In the genomic region with DNA sequence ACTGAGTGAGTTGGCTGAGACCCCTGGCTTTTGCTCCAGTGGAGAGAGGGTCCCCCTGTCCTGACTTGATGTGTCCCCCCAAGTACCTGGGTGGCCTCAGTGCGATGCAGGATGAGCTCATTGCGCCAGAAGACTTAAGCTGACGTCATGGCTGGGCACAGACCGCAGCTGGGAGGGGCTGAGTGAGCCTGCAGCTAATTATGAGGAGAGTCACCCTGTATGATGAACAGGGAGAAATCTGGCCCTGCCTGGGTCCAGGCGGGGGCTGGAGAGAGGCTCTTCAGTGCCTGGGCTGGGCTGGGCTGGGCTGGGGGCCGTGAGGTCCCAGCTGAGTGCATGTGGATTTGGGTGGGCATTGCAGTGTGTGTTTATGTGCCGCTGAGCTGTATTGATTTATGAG, we compare ENCODE assay signal across 11 mouse cellular contexts. TPM values are rescaled to one million over a fixed set of nuclear protein-coding genes. Genes with fewer than 3 reads are reported as not detected.
DNase-seq lines count a peak whose midpoint lies in the region; ATAC-seq and TF ChIP-seq lines count a peak whose summit lies in the region.
"Had no signal": no experiment of that assay in that cellular context is flagged by ENCODE, and none has a peak within 500 bp of the region (broad histone marks: within the 10 kb centered on the region; RNA-seq: fewer than 3 reads in every experiment).

No protein-coding gene starts in this region.

- intact Hi-C loops in heart, adult 2 months (cut with DNase I), result no loop called here

- H3K36me3 ChIP-seq in heart, adult 2 months (ENCODE audit: control insufficient read depth, insufficient read depth, low read length), result no peaks in the 10 kb centered on the region
- H3K36me3 ChIP-seq in heart, embryonic 12.5 days, result no peaks in the 10 kb centered on the region
- H3K36me3 ChIP-seq in E14TG2a.4 (ENCODE audit: insufficient read depth, low read length), result no peaks in the 10 kb centered on the region
- no peaks in the 10 kb centered on the region for H3K36me3 ChIP-seq in limb, embryonic 14.5 days (ENCODE audit: control insufficient read depth, insufficient read depth, low read length)
- no peaks in the 10 kb centered on the region for H3K36me3 ChIP-seq in midbrain, embryonic 15.5 days (replicated peaks)
- H3K36me3 ChIP-seq: embryonic facial prominence, embryonic 10.5 days had no signal

- no peak overlapping the region for H3K27ac ChIP-seq in heart, adult 2 months
- no peak overlapping the region for H3K27ac ChIP-seq in heart, embryonic 12.5 days (ENCODE audit: poor library complexity, severe bottlenecking)
- H3K27ac ChIP-seq in limb, embryonic 14.5 days (replicated peaks; ENCODE audit: low read depth, low read length), result no peak overlapping the region
- no peak overlapping the region for H3K27ac ChIP-seq in midbrain, embryonic 15.5 days
- H3K27ac ChIP-seq: embryonic facial prominence, embryonic 10.5 days; kidney, postnatal 0 days had no signal

- H3K4me2 ChIP-seq in heart, embryonic 12.5 days, result no peak overlapping the region
- no peak overlapping the region for H3K4me2 ChIP-seq in limb, embryonic 14.5 days (replicated peaks; ENCODE audit: low read depth, low read length, severe bottlenecking)
- no peak overlapping the region for H3K4me2 ChIP-seq in midbrain, embryonic 15.5 days

- H3K4me1 ChIP-seq in heart, adult 2 months (ENCODE audit: control insufficient read depth, insufficient read depth, low read length), result no peaks in the 10 kb centered on the region
- peaks cover 33% of the 10 kb centered on the region for H3K4me1 ChIP-seq in heart, embryonic 12.5 days (replicated peaks)
- H3K4me1 ChIP-seq in E14TG2a.4 (replicated peaks; ENCODE audit: low read depth, low read length), result peaks cover 78% of the 10 kb centered on the region
- H3K4me1 ChIP-seq in limb, embryonic 14.5 days (ENCODE audit: control insufficient read depth, insufficient read depth, low read length), result peaks cover 21% of the 10 kb centered on the region
- H3K4me1 ChIP-seq in midbrain, embryonic 15.5 days, result peaks cover 20% of the 10 kb centered on the region

- no peaks in the 10 kb centered on the region for H3K9me3 ChIP-seq in heart, embryonic 12.5 days (replicated peaks)
- H3K9me3 ChIP-seq in E14TG2a.4 (ENCODE audit: low read length), result no peaks in the 10 kb centered on the region; the same call in 1 of the 2 replicates
- H3K9me3 ChIP-seq in limb, embryonic 14.5 days (ENCODE audit: control insufficient read depth, low read length), result no peaks in the 10 kb centered on the region
- H3K9me3 ChIP-seq in midbrain, embryonic 15.5 days, result no peaks in the 10 kb centered on the region
- H3K9me3 ChIP-seq: embryonic facial prominence, embryonic 10.5 days had no signal

- no peak for TF ChIP-seq CTCF in heart, adult 2 months (IDR thresholded peaks at IDR 0.05)
- TF ChIP-seq CTCF in E14TG2a.4 (conservative IDR thresholded peaks at IDR 0.05; ENCODE audit: low read length), result no peak

- no peaks in the 10 kb centered on the region for H3K79me2 ChIP-seq in heart, adult 2 months (replicated peaks; ENCODE audit: control insufficient read depth, insufficient read depth, low read length)

- TF ChIP-seq POLR2A in heart, adult 2 months (IDR thresholded peaks at IDR 0.05; ENCODE audit: insufficient read depth, low read depth, low read length), result no peak
- TF ChIP-seq POLR2A in limb, embryonic 14.5 days (IDR thresholded peaks at IDR 0.05; ENCODE audit: borderline replicate concordance, extremely low read depth, insufficient read depth, insufficient read length), result no peak

- no peak for TF ChIP-seq EP300 in heart, adult 2 months (IDR thresholded peaks at IDR 0.05; ENCODE audit: insufficient read depth, low read depth, low read length)

- H3K27me3 ChIP-seq in heart, adult 2 months (ENCODE audit: control insufficient read depth, insufficient read depth, low read length), result no peaks in the 10 kb centered on the region
- H3K27me3 ChIP-seq in heart, embryonic 12.5 days (replicated peaks), result no peaks in the 10 kb centered on the region
- peaks cover 6% of the 10 kb centered on the region; the same call in 1 of the 2 replicates for H3K27me3 ChIP-seq in E14TG2a.4 (ENCODE audit: insufficient read depth, low read length)
- no peaks in the 10 kb centered on the region for H3K27me3 ChIP-seq in limb, embryonic 14.5 days (ENCODE audit: control insufficient read depth, insufficient read depth, low read length)
- no peaks in the 10 kb centered on the region; the same call in 1 of the 2 replicates for H3K27me3 ChIP-seq in midbrain, embryonic 15.5 days (replicated peaks)

- H3K9ac ChIP-seq in heart, adult 2 months (ENCODE audit: low read depth, low read length), result no peak overlapping the region
- H3K9ac ChIP-seq in heart, embryonic 12.5 days, result no peak overlapping the region
- no peak overlapping the region for H3K9ac ChIP-seq in limb, embryonic 14.5 days (ENCODE audit: low read depth, low read length, severe bottlenecking)
- no peak overlapping the region for H3K9ac ChIP-seq in midbrain, embryonic 15.5 days

- peak; percentile 74 to 76 for DNase-seq in heart, adult 2 months
- DNase-seq in 3134 (ENCODE audit: extremely low read depth, insufficient read length, low spot score), result peak; percentile 66
- DNase-seq in limb, embryonic 14.5 days (ENCODE audit: low spot score), result no peak
- DNase-seq: cerebellum, adult 8-10 months; right cerebral cortex, adult 18-20 months had no signal

- 54% methylated on average over 7 of the region's 7 CpGs for whole genome bisulfite sequencing in heart, adult 2 months
- 62% methylated on average over 7 of the region's 7 CpGs for WGBS in heart, embryonic 12.5 days
- WGBS in limb, embryonic 14.5 days, result 38% methylated on average over 7 of the region's 7 CpGs
- 71% methylated on average over 7 of the region's 7 CpGs for WGBS in midbrain, embryonic 15.5 days

- no peak overlapping the region for H3K4me3 ChIP-seq in heart, adult 2 months
- H3K4me3 ChIP-seq in heart, embryonic 12.5 days, result no peak overlapping the region
- 0 out of 2 replicates have a peak overlapping the region, but pooled peaks have one; percentile 7 for H3K4me3 ChIP-seq in E14TG2a.4 (replicated peaks; ENCODE audit: low read length)
- no peak overlapping the region for H3K4me3 ChIP-seq in limb, embryonic 14.5 days (replicated peaks; ENCODE audit: low read length)
- H3K4me3 ChIP-seq in midbrain, embryonic 15.5 days, result no peak overlapping the region
- H3K4me3 ChIP-seq: embryonic facial prominence, embryonic 10.5 days had no signal

- ATAC-seq in heart, embryonic 12.5 days (ENCODE audit: insufficient number of reproducible peaks, low FRiP score), result no peak
- ATAC-seq in limb, embryonic 14.5 days (ENCODE audit: low FRiP score, low read depth), result 0 out of 2 replicates have a peak, but pooled peaks have one; percentile 10
- no peak for ATAC-seq in erythroid progenitor cell, adult 5-6 weeks (replicated peaks; ENCODE audit: low FRiP score, poor library complexity, severe bottlenecking)
- no peak for ATAC-seq in midbrain, embryonic 15.5 days (replicated peaks)

RNA-seq across cellular contexts. Expression of a gene that starts 2.6 kb away (rescaled TPM):
- 100 to 1,000 TPM; 419 to 483 TPM for total RNA-seq in heart, adult 2 months (2021)
- polyA plus RNA-seq in heart, adult 2 months (2012; rRNA removed), result 552 and 677 TPM in 2 replicates
- polyA plus RNA-seq in heart, embryonic 12.5 days (2016; fragmentation: Nextera tagmentation; extraction: Ambion mirVana), result 37.7 and 37.9 TPM in 2 replicates
- 25.3 and 25.6 TPM in 2 replicates for polyA plus RNA-seq in limb, embryonic 14.5 days (2012; rRNA removed)
- 16.0 and 19.7 TPM in 2 replicates for polyA plus RNA-seq in limb, embryonic 14.5 days (2014; fragmentation: Nextera tagmentation; extraction: Ambion mirVana)
- not detected in 2 replicates for total RNA-seq in erythroid progenitor cell, adult 5-6 weeks (2015; ENCODE audit: low replicate concordance)
- total RNA-seq in erythroid progenitor cell, adult 5-6 weeks (2017; ENCODE audit: low replicate concordance), result not detected in 2 replicates
- polyA plus RNA-seq in midbrain, embryonic 15.5 days (2015; fragmentation: Nextera tagmentation; extraction: Ambion mirVana), result 3.9 and 5.2 TPM in 2 replicates

Comparison
In these comparisons a context has a peak if more than half of its experiments do, and no peak if none do; other contexts are left out.
1. RNA of a gene that starts 2.6 kb away (polyA plus RNA-seq): 552 to 677 TPM in heart, adult 2 months; 37.7 to 37.9 TPM in heart, embryonic 12.5 days, 16.0 to 25.6 TPM in limb, embryonic 14.5 days and 3.9 to 5.2 TPM in midbrain, embryonic 15.5 days; every median in the first group is over 10 times any median in the second.